Mouse (Mus musculus) cerebellum, postnatal 25 days (tissue): ENCODE measurements around the gene Sec11a.
"Not testable (repeated sequence)": the region's sequence is repeated elsewhere in the genome, so short reads cannot be mapped to it uniquely, and the experiment has no call there.

ENCODE experiments used
- DNase-seq, 2 experiments: peaks; one replicate each; pipeline ENCODE4 v3.0.0; 2021; ENCODE audit warnings: mixed read lengths in 2 of 2

Gene Sec11a

GRCm38 (mm10) chr7:80956891-80957290 is 9.3 kb upstream of the Sec11a start:
- no peak for DNase-seq

GRCm38 (mm10) chr7:80954251-80954650 is 6.7 kb upstream of the Sec11a start:
- no peak for DNase-seq

DNA sequence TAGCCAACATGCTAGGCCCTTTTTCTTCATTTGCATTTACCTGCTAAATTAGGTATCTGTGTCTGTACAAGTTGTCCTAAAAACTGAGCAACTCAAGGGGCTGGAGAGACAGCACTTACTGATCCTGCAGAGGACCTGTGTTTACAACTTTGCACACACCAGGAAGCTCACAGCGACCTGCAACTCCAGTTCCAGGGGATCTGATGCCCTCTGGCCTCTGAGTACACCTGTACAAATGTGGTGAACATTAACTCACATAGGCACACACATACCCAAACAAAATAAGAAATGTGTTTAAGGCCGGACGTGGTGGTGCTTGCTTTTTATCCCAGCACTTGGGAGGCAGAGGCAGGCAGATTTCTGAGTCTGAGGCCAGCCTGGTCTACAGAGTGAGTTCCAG is 4.6 kb upstream of the Sec11a start:
- no peak for DNase-seq

DNA sequence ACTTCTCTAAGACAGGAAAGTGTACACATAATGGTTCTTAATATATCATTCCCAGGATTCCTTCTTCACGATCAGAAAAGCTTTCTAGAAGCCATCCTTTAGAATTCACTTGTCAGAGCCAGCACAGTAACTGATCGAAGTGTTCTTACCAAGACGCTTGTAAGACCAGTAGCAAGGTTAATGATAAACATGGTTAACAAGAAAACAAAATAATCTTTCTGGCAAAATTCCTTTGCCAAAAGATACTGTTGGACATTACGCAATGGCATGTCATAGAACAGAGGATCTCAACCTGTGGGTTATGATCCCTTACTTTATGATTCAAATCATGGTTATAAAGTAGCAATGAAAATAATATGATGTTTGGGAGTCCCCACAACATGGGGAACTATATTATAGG is 3.9 kb upstream of the Sec11a start:
- no peak for DNase-seq

- DNase-seq: no peak
Observed at GRCm38 (mm10) chr7:80939808-80940207, 7.8 kb downstream of the Sec11a start.

DNA sequence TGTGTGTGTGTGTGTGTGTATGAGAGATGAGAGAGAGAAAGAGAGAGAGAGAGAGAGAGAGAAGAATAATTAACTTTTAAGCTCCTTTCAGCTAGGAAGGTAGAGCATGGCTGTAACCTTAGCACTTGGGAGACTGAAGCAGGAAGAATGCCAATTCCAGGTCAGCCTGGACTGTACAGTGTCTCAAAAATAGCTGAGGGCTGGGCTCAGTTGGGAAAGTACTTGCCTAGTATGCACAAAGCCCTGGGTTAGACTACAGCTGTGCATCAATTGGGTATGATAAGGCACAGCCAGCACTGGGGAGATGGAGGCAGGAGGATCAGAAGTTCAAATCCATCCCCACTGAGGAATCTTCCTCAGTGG is 10.3 kb downstream of the Sec11a start:
- not testable (repeated sequence) for DNase-seq

DNA sequence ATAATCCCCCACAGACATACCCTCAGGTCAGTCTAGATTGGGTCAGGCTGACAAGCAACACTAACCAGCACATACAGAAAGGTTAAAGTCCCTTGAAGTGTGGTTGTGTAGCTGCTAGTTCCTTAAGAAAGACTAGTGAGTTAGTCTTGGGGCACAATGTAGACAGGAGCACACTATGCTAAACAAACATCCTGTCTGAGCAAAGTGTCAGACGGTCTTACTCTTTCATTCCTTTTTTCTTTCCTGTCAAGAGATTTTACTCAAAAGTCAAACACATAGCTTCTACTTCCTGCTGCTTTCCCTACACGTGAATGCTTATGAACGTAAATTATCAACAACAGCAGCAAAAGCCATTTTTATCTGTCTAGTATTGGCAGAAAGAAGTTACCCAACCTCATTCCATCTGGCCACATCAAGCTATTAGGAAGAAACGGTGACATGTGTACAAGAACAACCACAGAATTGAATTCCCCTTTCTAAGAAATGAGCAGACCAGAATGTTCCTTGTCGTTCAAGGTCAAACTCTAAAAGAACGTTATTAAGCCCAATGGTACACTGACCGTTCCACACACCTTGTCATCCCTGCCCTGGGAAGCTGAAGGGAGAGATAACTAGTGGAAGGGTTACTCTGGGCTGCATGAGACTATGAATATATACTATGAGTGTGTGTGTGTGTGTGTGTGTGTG is 10.8 kb downstream of the Sec11a start:
- DNase-seq: not testable (repeated sequence)

DNA sequence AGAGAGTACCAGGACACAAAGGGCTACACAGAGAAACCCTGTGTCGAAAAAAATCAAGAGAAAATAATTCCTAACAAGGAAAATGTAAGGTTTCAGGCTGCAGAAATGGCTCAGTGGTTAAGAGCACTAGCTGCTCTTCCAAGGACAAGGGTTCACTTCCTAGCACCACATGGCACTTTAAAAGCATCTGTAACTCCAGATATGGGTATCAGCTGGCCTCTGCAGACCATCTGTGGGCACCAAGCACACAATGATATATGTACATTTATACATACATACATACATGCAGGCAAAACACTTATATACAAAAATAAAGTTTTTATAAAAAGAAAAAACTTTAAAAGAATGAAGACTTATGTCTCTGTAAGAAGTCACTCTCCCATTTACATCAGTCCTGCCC is 11.7 kb downstream of the Sec11a start:
- DNase-seq: no peak

GRCm38 (mm10) chr7:80932777-80933176 is 14.8 kb downstream of the Sec11a start:
- DNase-seq: no peak

DNA sequence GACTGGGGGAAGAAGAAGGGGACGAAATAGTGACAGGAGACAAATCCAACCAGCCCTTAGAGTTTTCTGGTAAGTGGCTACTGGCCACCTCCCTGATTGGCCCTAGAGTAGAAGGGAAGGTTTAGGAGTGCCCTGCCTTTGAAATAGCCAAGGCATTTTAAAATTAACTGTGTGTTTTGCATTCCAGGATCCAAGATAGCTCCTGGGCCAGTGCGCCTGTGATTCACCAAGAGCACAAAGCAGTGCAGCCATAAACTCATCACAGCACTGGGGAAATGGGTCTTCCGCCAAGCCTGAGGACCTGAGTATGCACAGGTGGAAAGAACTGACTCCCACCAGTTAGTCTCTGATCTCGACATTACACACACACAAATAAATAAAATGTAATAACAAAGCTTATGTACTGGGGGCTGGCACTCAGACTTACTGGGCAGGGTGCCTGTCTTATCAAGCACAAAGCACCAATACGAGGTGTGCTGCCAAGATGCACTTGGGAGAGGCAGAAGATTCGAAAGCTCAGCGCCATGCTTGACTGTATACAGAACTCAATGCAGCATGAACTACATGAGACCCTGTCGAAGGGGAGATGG is 15.9 kb downstream of the Sec11a start:
- DNase-seq: peak; percentile 11 to 12

GRCm38 (mm10) chr7:80923165-80923564 is 24.4 kb downstream of the Sec11a start:
- DNase-seq: no peak

- no peak for DNase-seq
Observed at GRCm38 (mm10) chr7:80919647-80920008, 28.0 kb downstream of the Sec11a start.

DNA sequence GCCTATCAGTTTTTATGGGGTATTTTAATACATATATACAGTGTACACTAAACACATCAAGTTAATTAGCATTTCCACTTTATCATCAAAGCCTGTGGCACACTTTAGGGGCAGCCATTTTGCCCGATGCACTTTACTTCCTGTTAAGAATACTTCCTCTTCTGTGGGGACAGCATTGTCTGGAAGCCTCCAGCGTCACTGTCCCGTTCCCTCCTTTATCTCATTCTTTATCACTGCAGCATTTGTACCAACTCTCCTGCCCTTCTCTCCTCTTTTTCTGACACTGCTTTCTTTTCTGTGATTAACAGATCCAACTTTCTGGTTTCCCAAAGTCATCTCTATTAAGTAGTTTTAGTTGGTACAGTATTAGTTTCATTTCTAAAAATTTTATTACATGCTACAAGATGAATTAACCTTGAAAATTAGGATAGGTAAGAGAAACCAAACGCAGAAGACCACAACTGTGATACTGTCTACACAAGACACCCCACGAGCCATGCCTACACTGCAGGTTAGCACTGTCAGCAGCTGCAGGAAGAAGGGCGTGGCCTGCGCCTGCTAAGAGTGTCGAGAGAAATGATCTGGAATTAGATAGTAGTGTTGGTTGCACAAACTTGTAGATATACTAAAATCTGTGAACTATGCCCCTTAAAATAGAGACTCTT is 28.5 kb downstream of the Sec11a start:
- DNase-seq: no peak

GRCm38 (mm10) chr7:80917916-80918465 is 29.6 kb downstream of the Sec11a start:
- no peak for DNase-seq

DNA sequence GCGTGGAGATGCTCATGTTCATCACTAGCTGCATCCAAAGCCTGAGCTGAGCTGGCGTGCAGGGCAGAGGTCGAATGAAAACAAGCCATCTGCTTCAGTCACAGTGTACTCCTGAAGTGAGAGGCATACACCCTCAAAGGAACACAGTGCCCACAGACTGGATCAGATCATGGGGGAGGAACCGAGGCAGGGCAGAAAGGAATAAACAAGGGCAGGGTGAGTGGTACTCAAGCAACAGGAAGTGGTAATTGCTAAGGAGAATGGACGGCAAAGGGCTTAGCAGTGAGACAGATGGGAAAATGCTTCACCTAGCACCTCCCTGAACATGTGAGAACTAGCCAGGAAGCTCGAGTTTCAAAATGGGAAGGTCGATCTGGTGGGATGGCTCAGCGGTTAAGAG is 35.1 kb downstream of the Sec11a start:
- no peak for DNase-seq

DNA sequence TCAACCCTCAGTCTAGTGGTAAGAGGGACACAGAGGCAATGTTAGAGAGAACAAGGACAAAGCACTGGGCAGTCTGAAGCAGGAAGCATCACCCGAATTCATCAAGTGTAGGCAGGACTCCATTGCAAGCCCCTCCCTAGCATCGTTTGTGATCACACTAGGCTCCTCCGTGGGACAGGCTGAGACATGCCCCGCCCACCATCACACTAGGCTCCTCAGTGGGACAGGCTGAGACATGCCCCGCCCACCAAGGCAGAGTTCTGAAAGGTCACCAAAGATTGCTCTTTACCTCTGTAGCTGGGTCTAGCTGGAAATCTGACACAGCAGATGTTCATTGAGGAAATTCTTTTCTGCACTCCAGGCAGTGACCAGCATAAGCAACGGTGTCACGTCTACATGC is 36.5 kb downstream of the Sec11a start:
- no peak for DNase-seq

GRCm38 (mm10) chr7:80904921-80905515 is 42.6 kb downstream of the Sec11a start, which contains the start of gene Nmb:
Nmb (minus strand) TSS chr7:80905076.
- DNase-seq: peak; percentile 70 to 79

GRCm38 (mm10) chr7:80903625-80904422 is 43.8 kb downstream of the Sec11a start:
- DNase-seq: no peak

GRCm38 (mm10) chr7:80901541-80902274 is 45.9 kb downstream of the Sec11a start:
- peak in 1 of 2 experiments; percentile 23 for DNase-seq

- peak; percentile 86 to 92 for DNase-seq
Observed at GRCm38 (mm10) chr7:80900944-80901501, 46.6 kb downstream of the Sec11a start, which contains the start of gene Wdr73. Wdr73 (minus strand) TSS chr7:80901269.

GRCm38 (mm10) chr7:80897721-80898120 is 49.9 kb downstream of the Sec11a start:
- no peak for DNase-seq

GRCm38 (mm10) chr7:80897134-80897533 is 50.4 kb downstream of the Sec11a start:
- DNase-seq: no peak
